Mouse (Mus musculus): ENCODE measurements around the gene Ankrd28.

Gene Ankrd28

GRCm38 (mm10) chr14:31666931-31667705 is 163.3 kb downstream of the Ankrd28 start:
- DNase-seq (ENCODE audit: low read depth, low spot score): no peak

GRCm38 (mm10) chr14:31665566-31665940 is 164.9 kb downstream of the Ankrd28 start:
- no peak for DNase-seq (ENCODE audit: low read depth, low spot score)

GRCm38 (mm10) chr14:31664903-31665565 is 165.4 kb downstream of the Ankrd28 start:
- DNase-seq (ENCODE audit: low read depth, low spot score): no peak

GRCm38 (mm10) chr14:31664100-31664902 is 166.2 kb downstream of the Ankrd28 start:
- no peak for DNase-seq (ENCODE audit: low read depth, low spot score)

- no peak for DNase-seq (ENCODE audit: low read depth, low spot score)
These were observed 166.9 kb downstream of the Ankrd28 start for GRCm38 (mm10) chr14:31663376-31664099.

GRCm38 (mm10) chr14:31662555-31663211 is 167.8 kb downstream of the Ankrd28 start:
- no peak for DNase-seq (ENCODE audit: low read depth, low spot score)

- peak; percentile 85 for DNase-seq (ENCODE audit: low read depth, low spot score)
These were observed 168.5 kb downstream of the Ankrd28 start for GRCm38 (mm10) chr14:31661671-31662554.

- DNase-seq (ENCODE audit: low read depth, low spot score): no peak
These were observed 169.9 kb downstream of the Ankrd28 start for GRCm38 (mm10) chr14:31660312-31661093.

- DNase-seq (ENCODE audit: low read depth, low spot score): no peak
These were observed 170.8 kb downstream of the Ankrd28 start for GRCm38 (mm10) chr14:31659501-31660181.

GRCm38 (mm10) chr14:31658126-31658680 is 172.2 kb downstream of the Ankrd28 start:
- no peak for DNase-seq (ENCODE audit: low read depth, low spot score)

- DNase-seq (ENCODE audit: low read depth, low spot score): no peak
These were observed 173.4 kb downstream of the Ankrd28 start for GRCm38 (mm10) chr14:31656857-31657645.

- no peak for DNase-seq (ENCODE audit: low read depth, low spot score)
These were observed 174.1 kb downstream of the Ankrd28 start for GRCm38 (mm10) chr14:31656386-31656785.

- no peak for DNase-seq (ENCODE audit: low read depth, low spot score)
These were observed 175.0 kb downstream of the Ankrd28 start for GRCm38 (mm10) chr14:31655406-31655805.

- DNase-seq (ENCODE audit: low read depth, low spot score): no peak
These were observed 175.6 kb downstream of the Ankrd28 start for GRCm38 (mm10) chr14:31654816-31655215.

GRCm38 (mm10) chr14:31653101-31653875 is 177.2 kb downstream of the Ankrd28 start:
- DNase-seq (ENCODE audit: low read depth, low spot score): no peak

GRCm38 (mm10) chr14:31652624-31653023 is 177.8 kb downstream of the Ankrd28 start:
- no peak for DNase-seq (ENCODE audit: low read depth, low spot score)

- DNase-seq (ENCODE audit: low read depth, low spot score): no peak
These were observed 178.3 kb downstream of the Ankrd28 start for GRCm38 (mm10) chr14:31652106-31652505.

Measured in brain, embryonic 18.5 days (tissue).